Mouse (Mus musculus) kidney, postnatal 25 days (tissue): Measurements from ENCODE around the gene Sult6b1.
A peak's percentile ranks its signal among the peaks of the same experiment; 100 is the strongest.

ENCODE experiments used
- DNase-seq, 2 experiments: peaks; one replicate each; pipeline ENCODE4 v3.0.0; 2021; ENCODE audit warnings: mixed read lengths in 2 of 2

Gene Sult6b1

DNA sequence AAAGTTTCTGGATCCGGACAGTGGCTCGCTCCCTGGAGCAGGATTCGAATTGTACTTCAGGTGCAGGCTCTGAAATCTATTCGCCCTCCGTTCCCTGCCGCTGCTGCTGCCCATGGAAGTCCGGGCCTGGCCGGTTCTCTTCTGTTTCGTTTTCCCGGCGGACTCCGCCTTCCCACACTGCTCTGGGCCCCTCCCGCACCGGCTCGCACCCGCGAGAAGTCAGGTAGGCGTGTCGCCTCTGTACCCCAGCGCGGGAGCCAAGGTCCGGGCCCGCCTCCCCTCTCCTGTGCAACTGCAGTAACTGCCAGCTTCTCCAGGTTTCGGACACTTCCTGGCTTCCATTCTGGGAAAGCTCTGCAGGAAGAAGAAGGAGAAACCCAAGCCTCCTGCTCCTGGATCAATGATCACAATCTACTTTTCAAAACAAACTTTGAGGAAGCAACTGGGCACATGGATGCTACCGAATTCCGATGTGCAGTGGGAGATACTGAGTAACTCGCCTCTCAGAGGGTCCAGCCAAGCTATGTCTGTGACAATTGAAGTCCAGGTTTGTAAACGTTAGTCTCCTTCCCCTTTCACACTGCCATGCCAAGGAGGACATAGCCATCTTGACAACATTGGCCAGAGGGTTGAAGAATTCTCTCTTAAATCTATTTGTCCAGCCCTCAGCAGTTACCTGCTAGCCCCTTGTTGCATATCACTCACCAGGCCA is 24.2 kb downstream of the Sult6b1 start, which contains the start of gene Eif2ak2:
Gene Eif2ak2 (minus strand): TSS at position 173 of the 712 bp plus-strand sequence.
- DNase-seq, result peak; percentile 92 to 96

GRCm38 (mm10) chr17:78881878-78882304 is 24.9 kb downstream of the Sult6b1 start:
- DNase-seq, result peak; percentile 22 to 52

DNA sequence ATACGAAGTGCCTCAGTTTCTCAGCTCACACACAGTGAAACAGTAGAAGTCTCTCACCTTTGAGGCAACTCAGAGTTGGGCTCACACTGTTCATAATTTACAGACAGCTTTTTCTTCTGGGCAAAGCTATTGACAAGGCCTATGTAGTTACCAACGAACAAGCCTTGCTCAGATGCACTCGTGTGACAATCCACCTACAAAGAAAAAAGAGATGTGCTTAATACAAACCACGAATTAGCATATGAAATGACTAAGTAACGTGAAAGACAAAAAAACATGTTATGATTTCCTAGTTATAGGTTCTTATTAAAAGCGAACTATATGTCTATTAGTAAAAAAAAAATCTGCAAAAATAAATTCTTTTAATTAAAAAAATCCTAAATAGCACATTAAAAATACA is 32.9 kb downstream of the Sult6b1 start:
- DNase-seq, result no peak

- no peak for DNase-seq
Observed at GRCm38 (mm10) chr17:78856243-78856642, 50.5 kb downstream of the Sult6b1 start.

- no peak for DNase-seq
Observed at GRCm38 (mm10) chr17:78842271-78842928, 64.4 kb downstream of the Sult6b1 start.

DNA sequence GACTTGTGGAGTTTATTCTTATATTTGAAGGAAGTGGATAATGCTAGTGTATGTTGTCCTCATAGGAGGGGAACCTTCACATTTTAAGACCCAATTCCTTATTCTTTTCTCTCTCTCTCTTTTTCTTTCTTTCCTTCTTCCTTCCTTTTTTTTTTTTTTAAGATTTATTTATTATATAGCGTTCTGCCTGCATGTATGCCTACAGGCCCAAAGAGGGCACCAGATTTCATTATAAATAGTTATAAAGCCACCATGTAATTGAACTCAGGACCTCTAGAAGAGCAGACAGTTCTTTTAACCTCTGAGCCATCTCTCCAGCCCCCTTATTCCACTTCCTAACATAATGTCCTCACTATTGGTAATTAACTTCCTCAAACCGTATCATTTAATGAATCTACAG is 70.7 kb downstream of the Sult6b1 start:
- no peak for DNase-seq

GRCm38 (mm10) chr17:78834856-78835835 is 71.6 kb downstream of the Sult6b1 start, which contains the start of the genes Heatr5b and Gpatch11:
Gene Heatr5b, minus strand, starts transcription at chr17:78835364.
Gene Gpatch11, plus strand, starts transcription at chr17:78835567.
- peak; percentile 99 to 100 for DNase-seq
